Mouse (Mus musculus) fibroblast of lung, adult 2 months (primary cell): ENCODE data around the gene Stk35.

Experiments used
- DNase-seq: peaks from one replicate; pipeline ENCODE4 v3.0.0-alpha.2; 2011; ENCODE audit warnings: low read depth

Gene Stk35

DNA sequence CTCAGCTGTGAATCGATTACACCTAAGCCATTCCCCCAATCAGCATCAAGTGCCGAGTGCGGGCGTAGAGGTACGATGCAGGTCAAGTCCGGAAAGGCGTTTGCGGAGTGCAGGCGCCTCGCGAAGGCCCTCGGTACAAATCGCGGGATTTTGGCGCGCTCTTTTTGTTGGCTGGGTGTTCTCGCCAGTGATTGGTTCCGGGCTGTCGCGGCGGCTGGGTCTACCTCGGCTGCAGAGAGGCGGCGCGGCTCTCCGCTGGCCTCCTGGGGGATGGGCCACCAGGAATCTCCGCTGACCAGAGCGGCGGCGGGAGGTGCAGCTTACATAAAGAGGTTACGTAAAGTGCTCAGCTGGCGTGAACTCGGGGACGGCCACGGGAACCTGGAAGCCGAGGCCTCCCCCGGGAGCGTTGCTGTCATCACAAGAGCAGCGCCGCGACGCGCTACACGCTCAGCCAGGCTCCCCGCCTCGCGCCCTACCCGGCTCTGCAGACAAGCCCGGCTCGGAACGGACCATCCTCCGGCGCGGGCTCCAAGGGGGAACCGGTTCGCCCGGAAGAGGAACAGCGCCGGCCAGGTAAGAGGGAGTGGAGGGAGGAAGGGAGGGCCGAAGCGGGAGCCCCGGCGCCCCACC, at the start of gene Stk35:
Stk35 (plus strand) TSS at position 247 of the 633 bp plus-strand sequence.
- DNase-seq, result no peak

DNA sequence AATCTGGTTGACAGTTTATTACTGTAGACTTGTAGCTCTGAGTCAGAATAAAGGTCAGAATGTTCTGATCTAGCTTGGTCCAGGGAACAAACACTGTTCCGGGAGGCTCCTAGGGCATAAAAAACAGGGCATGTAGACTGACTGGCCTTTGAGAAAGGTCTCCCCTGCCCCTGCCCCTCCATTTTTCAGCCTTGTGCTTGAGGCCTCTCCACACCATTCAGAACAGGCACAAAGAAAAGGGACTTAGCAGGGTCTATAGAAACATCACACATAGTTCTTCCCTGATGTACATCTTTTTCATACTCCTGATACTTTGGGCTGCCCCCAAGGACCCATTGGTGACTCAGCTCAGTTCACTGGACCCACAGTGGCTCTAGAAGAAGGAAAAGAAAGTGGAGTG, 18.3 kb upstream of the Stk35 start:
- DNase-seq, result no peak

DNA sequence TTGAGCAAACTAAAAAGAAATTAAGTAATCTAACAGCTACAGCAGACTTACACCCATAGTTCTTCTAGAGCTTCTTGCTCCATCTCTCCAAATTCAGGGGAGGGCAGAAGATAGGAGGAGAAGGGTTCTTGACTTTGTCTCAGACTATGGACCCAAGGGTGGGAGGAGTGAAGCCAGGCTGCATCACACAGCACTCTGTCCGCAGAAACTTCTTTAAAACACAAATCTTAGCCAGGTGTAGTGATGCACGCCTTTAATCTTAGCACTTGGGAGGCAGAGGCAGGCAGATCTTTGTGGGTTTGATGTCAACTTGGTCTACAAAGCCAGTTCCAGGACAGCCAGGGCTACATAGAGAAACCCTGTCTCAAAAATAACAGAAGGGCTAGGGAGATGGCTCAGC, 3.8 kb upstream of the Stk35 start:
- no peak for DNase-seq

DNA sequence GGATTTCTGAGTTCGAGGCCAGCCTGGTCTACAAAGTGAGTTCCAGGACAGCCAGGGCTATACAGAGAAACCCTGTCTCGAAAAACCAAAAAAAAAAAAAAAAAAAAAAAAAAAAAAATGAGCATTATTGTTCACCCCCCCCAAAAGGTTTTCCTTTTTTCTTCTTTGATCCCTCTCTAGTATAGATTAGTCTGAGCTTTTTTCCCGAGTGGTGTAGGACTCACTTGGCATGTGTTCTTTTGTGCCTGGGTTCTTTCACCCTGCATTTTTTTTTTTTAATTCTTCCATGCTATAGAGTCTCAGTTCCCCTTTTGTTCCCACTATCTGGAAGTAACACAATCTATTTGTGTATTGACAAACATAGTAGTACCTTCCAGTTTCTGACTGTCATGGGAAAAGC, 2.6 kb upstream of the Stk35 start:
- DNase-seq, result no peak

DNA sequence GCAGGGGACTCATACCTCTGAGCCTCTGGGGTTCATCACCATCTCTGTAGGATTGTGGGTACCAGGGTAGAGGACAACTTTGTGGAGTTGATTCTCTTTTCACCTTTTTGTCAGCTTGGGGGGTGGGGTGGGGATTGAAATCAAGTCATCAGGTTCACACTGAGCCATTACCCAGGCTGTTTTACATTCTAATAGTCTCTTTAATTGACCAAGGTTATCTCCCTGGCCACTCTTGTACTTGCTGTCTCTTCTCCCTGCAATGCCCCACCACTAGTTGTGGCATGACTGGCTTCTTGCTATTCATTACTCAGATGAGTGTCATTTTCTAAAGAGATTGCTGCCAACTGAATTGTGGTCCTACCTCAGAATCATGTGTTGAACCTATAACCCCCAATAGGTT, 1.9 kb upstream of the Stk35 start:
- DNase-seq, result no peak

DNA sequence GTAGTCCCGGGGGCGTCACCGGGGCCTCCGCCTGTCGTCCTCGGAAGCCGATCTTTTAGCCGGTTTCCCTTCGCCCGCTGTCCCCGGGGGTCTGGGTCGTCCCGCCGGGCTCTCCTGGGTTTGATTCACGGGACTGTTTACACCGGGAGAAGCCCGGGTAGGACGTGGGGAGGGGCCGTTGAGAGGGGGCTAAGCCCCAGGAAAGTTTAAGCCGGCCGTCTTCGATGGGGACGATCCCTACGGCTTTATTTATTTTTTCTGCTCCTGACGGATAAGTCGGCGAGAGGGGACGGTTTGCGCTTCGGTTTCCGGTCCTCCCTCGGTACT, 550 bp downstream of the Stk35 start:
- no peak for DNase-seq

GRCm38 (mm10) chr2:129801231-129802029, 1.1 kb downstream of the Stk35 start:
- DNase-seq, result no peak

DNA sequence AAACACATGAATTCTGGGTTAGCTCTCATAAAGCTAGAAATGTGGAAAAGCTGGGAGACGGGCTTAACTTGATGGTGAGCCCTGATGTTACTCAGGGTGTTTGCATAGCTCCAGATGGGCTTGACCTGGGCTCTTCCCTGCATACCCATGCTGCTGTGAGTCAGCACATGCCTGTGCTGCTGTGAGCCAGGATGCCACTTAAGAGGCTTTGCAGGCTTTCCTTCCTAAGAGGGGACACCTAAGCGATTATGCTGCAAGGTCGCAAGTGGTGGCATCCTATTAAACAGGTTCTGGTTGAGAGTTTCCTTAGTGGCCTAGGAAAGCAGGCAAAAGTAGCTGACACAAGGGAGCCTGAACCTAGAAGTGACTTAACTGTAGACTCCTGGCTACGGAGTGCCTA, 5.2 kb downstream of the Stk35 start:
- DNase-seq, result no peak

DNA sequence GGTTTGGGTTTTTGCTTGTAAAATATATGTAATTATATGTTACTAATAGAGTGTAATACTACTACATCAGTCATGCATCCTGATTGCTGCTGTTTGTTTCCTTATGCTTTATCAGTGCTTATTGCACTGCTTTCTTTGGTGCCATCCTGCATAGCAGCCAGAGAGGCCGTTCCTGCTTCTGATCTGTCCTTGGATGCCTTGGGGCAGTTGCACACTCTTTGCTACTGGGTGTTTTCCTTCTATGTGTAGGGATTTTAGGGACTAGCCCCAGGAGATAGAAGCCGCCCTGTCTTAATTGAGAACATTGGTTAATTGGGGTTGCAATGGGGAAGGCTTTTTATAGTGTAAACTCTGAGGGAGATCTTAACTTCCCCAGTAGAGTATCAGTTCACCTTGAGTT, 6.2 kb downstream of the Stk35 start:
- no peak for DNase-seq

DNA sequence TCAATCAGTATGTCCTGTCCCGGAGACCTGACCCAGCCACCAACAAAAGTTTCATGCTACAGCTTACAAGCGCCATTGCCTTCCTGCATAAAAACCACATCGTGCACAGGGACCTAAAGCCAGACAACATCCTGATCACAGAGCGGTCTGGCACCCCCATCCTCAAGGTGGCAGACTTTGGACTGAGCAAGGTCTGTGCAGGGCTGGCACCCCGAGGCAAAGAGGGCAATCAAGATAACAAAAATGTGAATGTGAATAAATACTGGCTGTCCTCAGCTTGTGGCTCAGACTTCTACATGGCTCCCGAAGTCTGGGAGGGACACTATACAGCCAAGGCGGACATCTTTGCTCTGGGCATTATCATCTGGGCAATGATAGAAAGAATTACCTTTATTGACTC, 10.2 kb downstream of the Stk35 start:
- no peak for DNase-seq

- no peak for DNase-seq
Measured at GRCm38 (mm10) chr2:129814033-129814432, 13.7 kb downstream of the Stk35 start.

- no peak for DNase-seq
Measured at GRCm38 (mm10) chr2:129815076-129815475, 14.8 kb downstream of the Stk35 start.

- DNase-seq, result peak; percentile 61
Measured at GRCm38 (mm10) chr2:129817603-129818257, 17.4 kb downstream of the Stk35 start.

- no peak for DNase-seq
Measured at GRCm38 (mm10) chr2:129818868-129819267, 18.6 kb downstream of the Stk35 start.

DNA sequence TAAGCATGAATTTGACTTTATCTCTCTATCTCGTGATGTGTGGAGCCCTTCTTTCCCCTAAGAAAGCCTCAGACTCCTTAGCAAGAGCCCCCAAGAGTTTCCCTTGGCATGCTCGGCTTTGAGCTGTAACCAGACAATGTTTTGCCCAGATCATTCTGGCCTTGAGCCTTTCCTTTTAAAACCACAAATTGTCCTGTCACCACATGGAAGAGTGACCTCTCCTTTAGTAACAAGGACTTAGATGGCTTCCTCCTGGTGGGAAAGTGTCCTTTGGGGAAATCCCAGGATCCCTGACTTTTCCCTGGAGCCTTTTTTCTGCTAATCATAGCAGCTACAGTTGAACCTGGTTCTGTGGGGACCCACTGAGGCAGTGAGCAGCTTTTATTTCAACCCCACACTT, 19.2 kb downstream of the Stk35 start:
- no peak for DNase-seq

DNA sequence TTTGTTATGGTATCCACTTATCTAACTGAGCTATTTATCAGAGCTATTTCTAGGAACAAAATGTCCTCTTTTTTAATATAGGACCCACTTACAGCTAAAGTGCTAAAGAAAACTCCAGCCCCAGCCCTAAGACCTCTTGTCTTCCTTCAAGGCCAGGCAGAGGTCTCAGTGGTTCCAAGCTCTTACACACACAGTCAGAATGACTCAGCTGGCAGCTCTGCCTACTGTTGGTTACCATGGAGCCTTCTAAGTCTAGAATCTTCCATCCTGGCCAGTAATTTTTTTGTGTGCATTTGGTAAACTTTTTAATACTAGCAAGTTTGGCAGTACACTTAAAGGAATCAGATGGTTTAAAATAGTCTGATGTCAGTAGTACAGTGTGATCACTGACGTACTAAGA, 19.6 kb downstream of the Stk35 start:
- DNase-seq, result peak; percentile 86

DNA sequence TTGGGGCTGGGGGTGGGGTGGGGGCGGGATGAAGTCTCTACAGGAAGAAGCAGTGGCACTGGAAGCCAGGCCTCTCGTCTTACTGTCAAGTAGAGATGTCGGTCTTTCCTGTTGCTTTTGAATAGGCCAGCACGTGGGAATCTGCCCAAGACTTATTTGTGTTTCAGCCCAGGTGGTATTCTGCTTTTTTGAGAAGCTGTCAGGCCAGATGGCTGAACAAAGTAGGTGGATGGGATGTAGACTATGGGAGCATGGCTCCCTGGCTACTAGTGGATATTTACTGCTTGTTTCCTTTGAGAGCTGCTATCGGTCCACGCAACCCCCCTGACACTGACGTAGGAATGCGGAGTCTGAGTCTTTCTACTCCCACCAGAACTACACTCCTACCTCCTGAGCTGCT, 20.7 kb downstream of the Stk35 start:
- no peak for DNase-seq

DNA sequence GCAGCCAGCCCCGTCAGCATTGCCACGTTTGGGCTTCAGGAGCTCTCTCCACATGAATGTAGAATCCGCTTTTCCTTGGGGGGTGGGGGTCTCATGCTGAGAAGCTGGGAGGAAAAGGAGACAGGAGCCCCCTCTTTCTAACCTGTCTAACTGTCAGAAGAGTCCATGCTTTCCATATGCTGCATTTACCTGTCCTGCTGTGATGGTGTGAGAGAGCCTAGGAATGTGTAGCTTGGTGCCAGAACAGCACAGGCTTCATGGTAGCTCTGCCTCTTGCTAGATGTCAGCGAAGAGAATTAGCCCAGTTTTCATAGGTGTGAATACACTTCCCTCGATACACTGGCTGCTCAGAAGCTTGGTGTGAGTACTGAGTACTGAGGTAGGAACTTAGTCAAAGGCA, 21.3 kb downstream of the Stk35 start:
- DNase-seq, result no peak

DNA sequence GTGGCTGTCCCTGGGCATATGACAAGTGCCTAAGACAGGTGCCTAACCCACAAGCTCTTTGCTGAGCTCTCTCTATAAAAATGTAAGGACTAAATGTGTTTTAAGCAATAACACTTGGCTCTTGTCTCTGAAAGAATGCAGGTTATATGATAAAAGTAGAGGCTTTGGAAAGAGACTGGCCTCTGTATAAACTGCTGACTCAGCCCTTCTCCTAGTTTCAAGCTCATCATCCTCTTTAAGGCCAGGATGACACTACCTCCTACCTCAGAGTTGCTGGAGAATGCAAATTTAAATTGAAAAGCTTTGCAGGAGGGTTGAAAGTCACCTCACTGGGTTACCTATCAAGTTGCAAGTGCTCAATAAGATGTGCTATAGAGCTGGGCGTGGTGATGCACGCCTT, 23.0 kb downstream of the Stk35 start:
- no peak for DNase-seq

GRCm38 (mm10) chr2:129824254-129824653, 23.9 kb downstream of the Stk35 start:
- DNase-seq, result no peak

DNA sequence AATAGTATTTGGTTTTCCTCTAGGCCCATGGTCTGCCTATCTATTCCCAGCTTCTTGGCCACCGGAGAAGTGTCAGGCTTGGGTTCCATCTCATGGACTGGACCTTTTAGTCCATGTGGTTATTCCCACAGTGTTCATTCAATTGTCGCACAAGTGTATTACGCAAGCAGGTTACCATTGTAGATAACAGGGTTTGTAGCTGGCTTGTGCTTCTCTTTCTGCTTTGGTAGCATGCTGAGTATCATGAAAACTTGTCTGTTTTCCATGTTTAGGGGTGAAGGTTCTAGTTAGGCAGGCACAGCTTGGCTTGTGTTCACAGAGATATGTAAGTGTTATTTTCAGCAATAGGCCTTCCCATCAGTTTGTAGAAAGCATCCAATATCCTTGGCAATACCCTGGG, 25.8 kb downstream of the Stk35 start:
- DNase-seq, result no peak

- DNase-seq, result no peak
Measured at GRCm38 (mm10) chr2:129832993-129833392, 32.7 kb downstream of the Stk35 start.

DNA sequence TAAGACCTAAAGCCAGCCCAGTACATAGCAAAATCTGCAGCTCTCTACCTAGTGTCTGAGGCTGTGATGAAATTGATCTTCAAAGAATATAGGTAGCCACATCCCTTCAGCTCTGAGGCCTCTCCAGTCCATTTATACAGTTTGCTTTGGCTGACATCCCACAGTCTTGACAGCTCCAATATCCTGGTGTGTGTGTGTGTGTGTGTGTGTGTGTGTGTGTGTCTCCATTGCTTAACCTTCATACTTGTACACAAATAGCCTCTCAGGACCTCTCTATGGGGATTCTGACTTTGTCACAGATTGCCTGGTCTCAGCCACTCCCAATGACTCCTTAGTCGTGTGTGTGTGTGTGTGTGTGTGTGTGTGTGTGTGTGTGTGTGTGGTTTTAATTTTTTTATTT, 33.9 kb downstream of the Stk35 start:
- no peak for DNase-seq

DNA sequence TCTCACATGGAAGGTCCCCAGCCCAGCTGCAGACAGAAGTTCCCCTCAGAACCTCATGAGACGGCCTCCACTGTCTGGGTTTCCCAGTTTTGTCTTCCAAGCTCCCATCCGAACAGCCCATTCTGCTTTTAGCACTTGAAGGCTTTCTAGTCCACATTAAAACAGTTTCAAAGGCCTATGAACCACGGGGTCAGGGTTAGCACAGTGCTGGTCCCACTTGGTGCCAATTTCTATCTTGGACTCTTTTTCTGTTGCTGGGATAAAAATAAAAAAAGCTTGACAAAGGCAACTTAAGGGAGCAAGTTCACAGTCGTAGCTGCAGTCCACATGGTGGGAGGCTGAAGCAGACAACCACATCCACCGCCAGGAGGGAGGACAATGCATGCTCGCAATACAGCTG, 34.6 kb downstream of the Stk35 start:
- no peak for DNase-seq
